Mouse (Mus musculus) kidney, adult 2 months (tissue): Measurements from ENCODE around the gene Rassf4. TPM values are rescaled to one million over a fixed set of nuclear protein-coding genes. Genes with fewer than 3 reads are reported as not detected.
A peak's percentile ranks its signal among the peaks of the same experiment; 100 is the strongest.
"Not testable (repeated sequence)": the region's sequence is repeated elsewhere in the genome, so short reads cannot be mapped to it uniquely, and the experiment has no call there.

Experiments
- DNase-seq: peaks from one replicate; pipeline ENCODE4 v3.0.0; 2021
- H3K27ac ChIP-seq: fragments of 200-500 bp; 2 replicates; pipeline ENCODE4 v1.5.1; 2012; ENCODE audit warnings: low read depth, low read length, control low read depth, inconsistent platforms; ENCODE audit not compliant: insufficient read depth
- H3K27me3 ChIP-seq: fragments of 200-500 bp; replicated peaks from 2 replicates; pipeline ENCODE4 v1.6.1; 2012; ENCODE audit warnings: mild to moderate bottlenecking, moderate library complexity, low read length, inconsistent platforms; ENCODE audit not compliant: control insufficient read depth, insufficient read depth
- H3K36me3 ChIP-seq: fragments of 200-500 bp; 2 replicates; pipeline ENCODE4 v1.6.1; 2012; ENCODE audit warnings: mild to moderate bottlenecking, moderate library complexity, low read length, inconsistent platforms; ENCODE audit not compliant: control insufficient read depth, insufficient read depth
- H3K4me1 ChIP-seq: fragments of 200-500 bp; 2 replicates; pipeline ENCODE4 v1.6.1; 2011; ENCODE audit warnings: low read length; ENCODE audit not compliant: control insufficient read depth, insufficient read depth
- H3K4me3 ChIP-seq: fragments of 200-500 bp; 2 replicates; pipeline ENCODE4 v1.5.1; 2011; ENCODE audit warnings: mild to moderate bottlenecking, low read depth, low read length, control low read depth; ENCODE audit not compliant: insufficient read depth
- CTCF ChIP-seq: fragments of 200-500 bp; conservative IDR thresholded peaks from 2 replicates; pipeline ENCODE4 v1.5.1; 2011; ENCODE audit warnings: low read depth, mild to moderate bottlenecking, control low read depth, low read length, moderate library complexity, mixed read lengths; ENCODE audit not compliant: insufficient read depth, insufficient read length
- POLR2A ChIP-seq: fragments of 200-500 bp; IDR thresholded peaks from one replicate; pipeline ENCODE4 v1.6.1; 2011; ENCODE audit warnings: low read depth, low read length, control low read depth
- WGBS: fragments of 180-500 bp; shearing (Covaris S2); methylation state at CpG from one replicate; pipeline ENCODE4 v1.1.7; 2018; 5-methylcytosine and 5-hydroxymethylcytosine counted together
- polyA plus RNA-seq: library from polyadenylated mRNA; depleted of rRNA; stranded (reverse); fragments of >200 nt; gene quantifications from 2 replicates; pipeline ENCODE4 v1.2.3, GENCODE M21; 2012; rRNA removed

Gene Rassf4
- polyA plus RNA-seq, 1 experiment = 4.1 TPM

DNA sequence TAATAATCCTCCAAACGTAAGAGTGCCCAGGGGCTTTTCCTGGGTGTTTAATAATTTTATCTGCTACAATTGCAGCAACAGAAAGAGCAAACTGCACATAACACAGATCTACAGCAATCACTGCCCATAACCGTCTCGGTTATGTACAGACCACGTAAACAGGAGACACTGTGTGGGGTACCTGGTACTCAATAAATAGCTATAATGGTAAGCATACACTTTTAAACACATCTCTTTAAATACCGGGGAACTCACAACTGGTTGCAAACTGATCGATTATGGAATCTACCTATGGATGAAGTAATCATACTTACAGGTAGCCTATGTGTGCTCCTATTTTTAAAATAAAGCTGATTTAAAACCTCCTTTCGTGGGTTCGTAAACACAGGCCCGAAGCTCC is 45.7 kb downstream of the Rassf4 start:
- H3K36me3 ChIP-seq = no peaks in the 10 kb centered on the region
- H3K4me3 ChIP-seq = peak overlapping the region; percentile 74
- TF ChIP-seq POLR2A = no peak
- TF ChIP-seq CTCF = no peak
- H3K27ac ChIP-seq = no peak overlapping the region
- H3K27me3 ChIP-seq = no peaks in the 10 kb centered on the region
- no peak for DNase-seq
- 10% methylated on average over 9 of the region's 9 CpGs for WGBS
- no peaks in the 10 kb centered on the region for H3K4me1 ChIP-seq

DNA sequence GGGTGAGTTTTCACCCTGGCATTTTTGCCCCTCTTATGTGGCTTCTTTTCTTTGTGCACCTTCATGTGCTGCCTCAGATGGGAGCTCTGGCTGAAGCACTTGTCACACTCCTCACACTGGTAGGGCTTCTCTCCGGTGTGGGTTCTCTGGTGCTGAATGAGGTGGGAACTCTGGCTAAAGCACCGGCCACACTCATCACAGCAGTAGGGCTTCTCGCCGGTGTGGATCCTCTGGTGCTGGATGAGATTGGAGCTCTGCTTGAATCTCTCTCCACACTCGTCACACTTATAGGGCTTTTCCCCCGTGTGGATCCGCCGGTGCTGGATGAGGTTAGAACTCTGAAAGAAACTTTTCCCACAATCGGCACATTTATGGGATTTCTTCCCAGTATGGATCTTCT is 47.3 kb downstream of the Rassf4 start:
- H3K27ac ChIP-seq, H3K4me1 ChIP-seq, H3K27me3 ChIP-seq, DNase-seq, H3K36me3 ChIP-seq, H3K4me3 ChIP-seq: not testable (repeated sequence)
- WGBS = 97% methylated on average over 9 of the region's 9 CpGs

DNA sequence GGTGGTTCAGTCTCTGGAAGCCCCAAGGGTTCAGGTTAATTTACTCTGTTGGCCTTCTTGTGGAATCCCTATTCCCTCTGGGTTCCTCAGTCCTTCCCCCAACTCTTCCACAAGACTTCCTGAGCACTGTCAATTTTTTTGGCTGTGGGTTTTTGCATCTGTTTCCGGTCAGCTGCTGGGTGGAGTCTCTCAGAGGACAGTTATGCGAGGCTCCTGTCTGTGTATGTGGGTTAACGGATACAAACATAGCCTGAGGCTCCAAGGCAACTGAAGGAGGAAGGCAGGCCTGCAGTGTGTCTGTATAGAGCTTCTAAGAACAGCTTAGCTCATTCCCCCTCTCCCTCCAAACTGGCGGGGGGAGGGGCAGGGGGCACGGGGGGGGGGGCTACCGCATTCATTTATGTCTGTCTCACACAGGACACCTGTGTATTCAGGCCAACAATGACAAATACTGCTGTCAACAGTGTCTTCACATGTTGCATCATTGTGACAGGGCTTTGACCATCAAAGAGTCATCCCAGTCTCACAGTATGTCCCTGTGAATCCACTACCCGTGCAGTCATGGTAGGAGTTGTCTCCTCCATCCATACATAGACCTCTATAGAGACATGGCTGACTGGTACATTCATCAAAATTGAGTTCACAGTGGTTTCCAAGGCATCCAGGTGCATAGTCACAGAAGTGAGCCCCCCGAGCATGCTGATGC is 52.3 kb downstream of the Rassf4 start:
- Histone ChIP-seq H3K27ac (no peak overlapping the region), H3K27me3 (no peaks in the 10 kb centered on the region)
- TF ChIP-seq CTCF (no peak), POLR2A (no peak)

DNA sequence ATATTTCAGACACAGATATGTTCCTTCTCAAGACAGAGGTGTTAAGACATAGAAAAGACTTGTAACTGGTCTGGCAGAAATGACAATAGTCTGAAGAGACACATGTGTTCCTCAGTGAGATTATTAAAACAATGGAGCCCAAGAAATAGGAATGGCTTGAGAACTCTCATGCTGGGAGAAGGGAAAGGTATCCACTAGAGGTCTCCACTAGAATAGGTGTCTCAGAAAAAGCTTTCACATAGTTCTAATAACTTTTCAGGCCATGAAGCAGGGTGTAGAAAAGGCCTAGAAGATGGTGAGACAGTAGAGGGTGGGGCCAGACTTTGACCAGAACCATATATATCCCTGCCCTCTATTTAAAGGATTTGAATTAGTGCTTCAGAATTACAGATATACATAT is 55.7 kb downstream of the Rassf4 start:
- H3K4me3 ChIP-seq = no peak overlapping the region
- TF ChIP-seq POLR2A = no peak
- TF ChIP-seq CTCF = no peak
- no peak overlapping the region for H3K27ac ChIP-seq
- H3K4me1 ChIP-seq = no peaks in the 10 kb centered on the region
- no peaks in the 10 kb centered on the region for H3K36me3 ChIP-seq
- no peak for DNase-seq
- H3K27me3 ChIP-seq = no peaks in the 10 kb centered on the region

More for the DNA sequence above, 52.3 kb downstream of the Rassf4 start:
- no peaks in the 10 kb centered on the region for H3K36me3 ChIP-seq
- WGBS = 62% methylated on average over 8 of the region's 8 CpGs
- no peaks in the 10 kb centered on the region for H3K4me1 ChIP-seq
- DNase-seq = no peak
- H3K4me3 ChIP-seq = no peak overlapping the region

DNA sequence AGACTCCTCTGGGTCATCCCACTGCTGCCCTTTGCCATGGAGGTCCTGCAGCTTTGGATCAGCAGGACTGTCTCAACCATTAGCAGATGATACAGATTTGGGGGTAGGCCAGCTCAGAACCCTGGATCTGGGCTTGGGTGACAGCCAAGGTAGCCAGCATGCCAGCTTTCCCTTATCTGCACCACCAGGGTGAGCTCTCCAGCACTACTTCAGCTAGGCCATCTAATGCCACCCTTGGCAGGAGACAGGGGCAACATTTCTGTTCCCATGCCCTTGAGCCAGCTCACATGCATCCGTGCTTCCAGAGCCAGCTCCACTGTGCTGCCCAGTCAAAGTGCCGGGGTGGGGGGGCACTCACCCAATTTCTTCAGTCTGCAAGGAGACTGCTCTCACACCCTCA is 58.0 kb downstream of the Rassf4 start:
- no peak overlapping the region for H3K27ac ChIP-seq
- no peaks in the 10 kb centered on the region for H3K36me3 ChIP-seq
- H3K27me3 ChIP-seq = no peaks in the 10 kb centered on the region
- H3K4me1 ChIP-seq = no peaks in the 10 kb centered on the region
- H3K4me3 ChIP-seq = no peak overlapping the region
- no peak for DNase-seq
- 85% methylated on average over 2 of the region's 2 CpGs for WGBS
- TF ChIP-seq CTCF = no peak
- no peak for TF ChIP-seq POLR2A

DNA sequence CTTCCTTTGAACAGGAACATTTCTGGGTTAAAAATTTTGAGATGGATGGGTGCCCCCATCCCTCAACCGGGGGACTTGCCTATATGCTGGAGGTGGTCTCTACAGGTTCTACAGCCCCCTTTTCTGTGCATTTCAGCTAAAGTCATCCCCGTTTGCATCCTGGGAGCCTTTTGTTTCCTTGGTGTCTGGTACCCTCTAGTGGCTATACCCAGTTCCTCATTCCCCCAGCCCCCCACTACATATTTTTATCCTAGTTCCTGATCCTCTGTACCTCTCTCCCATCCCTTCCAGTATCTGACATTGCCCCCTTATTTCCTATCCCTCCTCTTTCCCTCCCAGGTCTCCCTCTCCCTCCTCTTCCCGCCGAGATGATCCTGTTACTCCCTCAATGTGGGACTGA is 66.5 kb downstream of the Rassf4 start:
- TF ChIP-seq CTCF (no peak), POLR2A (no peak)
- Histone ChIP-seq H3K4me1 (no peaks in the 10 kb centered on the region), H3K4me3 (no peak overlapping the region), H3K36me3 (no peaks in the 10 kb centered on the region), H3K27ac (no peak overlapping the region), H3K27me3 (no peaks in the 10 kb centered on the region)
- WGBS = 38% methylated on average over 4 of the region's 4 CpGs
- no peak for DNase-seq

DNA sequence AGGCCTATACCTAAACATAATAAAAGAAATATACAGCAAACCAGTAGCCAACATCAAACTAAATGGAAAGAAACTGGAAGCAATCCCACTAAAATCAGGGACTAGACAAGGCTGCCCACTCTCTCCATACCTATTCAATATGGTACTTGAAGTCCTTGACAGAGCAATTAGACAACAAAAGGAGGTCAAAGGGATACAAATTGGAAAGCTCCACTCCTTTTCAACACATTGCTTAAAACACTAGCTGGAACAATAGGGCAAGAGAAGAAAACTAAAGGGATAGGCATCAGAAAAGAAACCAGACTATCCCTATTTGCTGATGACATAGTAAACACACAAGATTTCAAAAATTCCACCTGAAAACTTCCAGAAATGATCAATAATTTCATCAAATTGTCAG is 72.8 kb downstream of the Rassf4 start:
- not testable (repeated sequence) for H3K27me3 ChIP-seq, H3K4me1 ChIP-seq, H3K27ac ChIP-seq, H3K36me3 ChIP-seq, DNase-seq, H3K4me3 ChIP-seq

DNA sequence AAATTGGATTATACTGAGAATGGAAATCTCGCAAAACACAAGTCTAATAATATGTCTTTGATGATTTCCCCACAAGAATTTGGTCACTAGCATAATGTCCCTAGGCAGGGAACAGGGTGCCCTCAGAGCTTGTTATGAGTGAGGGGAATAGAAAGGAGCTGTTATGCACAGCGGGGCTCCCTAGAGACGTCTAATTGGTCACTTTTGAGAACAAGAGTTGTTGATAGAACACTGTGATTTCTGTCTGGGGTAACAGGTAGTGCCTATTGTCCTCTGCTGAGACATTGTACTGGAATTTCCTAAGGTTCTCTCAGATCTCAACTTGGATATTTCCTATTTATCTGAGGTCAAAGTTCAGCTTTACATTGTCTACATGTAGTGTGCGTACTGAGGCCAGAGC is 89.7 kb downstream of the Rassf4 start, which contains the start of gene Olfr215:
Olfr215 (minus strand) TSS at position 101 of the 400 bp plus-strand sequence.
- no peak for TF ChIP-seq POLR2A
- no peak for TF ChIP-seq CTCF
- H3K36me3 ChIP-seq = no peaks in the 10 kb centered on the region
- no peaks in the 10 kb centered on the region for H3K27me3 ChIP-seq
- no peak within 1 kb of the TSS for H3K4me3 ChIP-seq
- WGBS = 82% methylated on average over 4 of the region's 4 CpGs
- no peaks in the 10 kb centered on the region for H3K4me1 ChIP-seq
- no peak for DNase-seq
- no peak within 1 kb of the TSS for H3K27ac ChIP-seq

Other genes with a start within 250 kb of the Rassf4 start
- 0.45 and 1.2 TPM in 2 replicates for gene Alox5, start 212.8 kb downstream of the Rassf4 start, polyA plus RNA-seq
- gene Olfr211, start 184.9 kb downstream of the Rassf4 start, polyA plus RNA-seq = not detected in 2 replicates
- not detected in 2 replicates for gene Olfr212, start 167.4 kb downstream of the Rassf4 start, polyA plus RNA-seq
- gene Olfr213, start 135.5 kb downstream of the Rassf4 start, polyA plus RNA-seq = not detected in 2 replicates
- 0.20 TPM in 1 of 2 replicates, not detected in the other for gene Gm5580, start 122.8 kb downstream of the Rassf4 start, polyA plus RNA-seq
- not detected in 2 replicates for gene Olfr214, start 119.7 kb downstream of the Rassf4 start, polyA plus RNA-seq
- not detected in 2 replicates for gene Olfr215, start 89.8 kb downstream of the Rassf4 start, polyA plus RNA-seq
- 15.8 and 22.0 TPM in 2 replicates for gene Zfp422, start 45.0 kb downstream of the Rassf4 start, polyA plus RNA-seq
- 14.3 and 17.8 TPM in 2 replicates for gene Depp1, start 23.3 kb downstream of the Rassf4 start, polyA plus RNA-seq
- 13.4 and 19.2 TPM in 2 replicates for gene Tmem72, start 43.0 kb upstream of the Rassf4 start, polyA plus RNA-seq